Mouse (Mus musculus) heart, postnatal 25 days (tissue): ENCODE data around the gene Pbx1. TPM values are rescaled to one million over a fixed set of nuclear protein-coding genes. Genes with fewer than 3 reads are reported as not detected.

Experiments
- DNase-seq: peaks from one replicate; pipeline ENCODE4 v3.0.0; 2022; ENCODE audit warnings: low spot score
- intact Hi-C: fragments of 180-260 bp; cut with DNase I; formaldehyde crosslinking; loops from one replicate; pipeline ENCODE4 v1.15.1; 2025
- total RNA-seq, 2 experiments: library from RNA; stranded (reverse); gene quantifications; 2 replicates each; pipeline ENCODE4 v1.2.3; 2021

The Pbx1 gene
- total RNA-seq, 2 experiments from 2014 or later, result 51.3 to 55.2 TPM

GRCm38 (mm10) chr1:168323436-168324108 lies 108.5 kb downstream of the Pbx1 start:
- intact Hi-C loops, result loop anchor here (2.0 kb wide), 1 partner anchor 109 kb away; no protein-coding TSS in a partner anchor
- DNase-seq, result no peak

GRCm38 (mm10) chr1:168322892-168323291 lies 109.2 kb downstream of the Pbx1 start:
- no peak for DNase-seq
- intact Hi-C loops, result loop anchor here (2.0 kb wide), 1 partner anchor 108 kb away; no protein-coding TSS in a partner anchor

DNA sequence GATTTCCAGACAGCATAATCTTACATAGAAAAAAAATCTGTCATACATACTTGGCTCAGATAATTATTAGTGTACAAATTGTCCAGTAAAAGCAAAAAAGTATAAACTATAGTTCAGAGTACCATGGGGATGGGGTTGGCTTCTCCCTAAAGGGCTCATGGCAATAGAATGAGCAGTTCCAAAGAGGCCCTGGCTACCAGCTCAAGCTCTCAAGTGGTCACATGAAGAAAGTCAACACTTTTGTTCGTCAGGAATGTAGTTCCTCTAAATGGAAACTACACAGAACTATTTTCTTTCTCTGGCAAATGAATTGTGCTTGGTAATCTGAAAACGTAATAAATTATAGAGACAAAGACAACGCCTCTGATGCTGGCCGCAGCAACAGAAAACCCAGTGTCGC lies 112.4 kb downstream of the Pbx1 start:
- intact Hi-C loops, result no loop called here
- DNase-seq, result no peak

DNA sequence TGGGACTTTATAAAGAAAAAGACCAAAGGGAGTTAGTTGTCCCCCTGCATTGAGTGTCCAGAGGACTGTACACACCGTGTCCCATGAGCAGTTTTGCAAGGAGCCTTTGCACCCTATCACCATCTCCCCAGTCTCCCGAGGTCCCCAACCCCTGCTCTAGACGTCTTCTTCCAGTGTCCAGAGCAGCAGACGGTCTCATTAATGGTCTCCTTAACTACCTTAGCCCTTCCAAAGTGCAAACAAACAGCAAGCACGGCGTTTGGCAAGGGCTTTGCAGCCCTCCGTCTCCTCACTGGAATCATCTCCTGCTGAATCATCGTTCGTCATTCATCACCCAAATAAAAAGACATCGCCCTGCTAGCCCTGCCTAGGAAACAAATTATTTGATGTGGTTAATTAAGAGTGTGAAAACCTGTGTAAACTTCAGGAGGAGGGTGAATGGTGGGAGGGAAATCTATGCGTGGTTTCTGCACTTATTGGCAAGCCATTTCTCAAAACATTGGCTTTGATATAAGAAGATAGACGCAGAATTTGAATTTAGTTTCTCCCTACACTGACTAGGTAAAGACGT lies 113.1 kb downstream of the Pbx1 start:
- DNase-seq, result no peak
- intact Hi-C loops, result no loop called here

GRCm38 (mm10) chr1:168313772-168314171 lies 118.3 kb downstream of the Pbx1 start:
- intact Hi-C loops, result no loop called here
- no peak for DNase-seq

DNA sequence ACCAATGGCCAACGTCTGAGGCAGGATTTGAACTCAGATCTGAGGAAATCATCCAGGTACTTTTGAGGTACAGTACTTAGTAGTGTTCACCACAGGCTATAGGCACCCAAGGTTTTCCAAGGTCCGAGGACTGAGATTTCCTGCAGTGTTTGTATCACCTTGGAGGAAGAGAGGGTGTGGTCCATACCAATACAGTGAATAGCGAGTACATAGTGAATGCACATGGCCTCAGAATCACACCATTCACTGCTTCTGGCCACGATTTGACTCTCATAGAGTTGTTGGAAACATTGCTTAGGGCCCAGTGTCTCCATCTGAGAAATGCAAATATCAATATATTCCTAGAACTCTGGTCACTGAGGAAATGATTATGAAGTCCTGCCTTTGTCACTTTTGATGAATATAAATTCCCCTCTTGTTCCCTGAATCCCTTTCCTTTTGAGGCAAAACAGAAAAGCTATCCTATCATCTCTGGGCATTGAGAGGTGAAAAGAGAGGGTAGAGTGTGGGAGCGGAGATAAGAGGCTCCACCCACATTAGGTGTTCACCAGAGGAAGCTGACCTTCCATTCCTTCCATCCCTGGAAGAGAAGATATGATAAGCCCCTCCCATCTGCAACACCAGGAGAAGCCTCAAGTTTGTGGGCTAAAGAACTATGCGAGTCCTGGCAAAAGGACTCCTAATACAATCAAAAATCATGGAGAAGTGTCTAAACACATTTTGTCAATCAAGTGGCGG lies 119.2 kb downstream of the Pbx1 start:
- DNase-seq, result no peak
- intact Hi-C loops, result no loop called here

GRCm38 (mm10) chr1:168309101-168309521 lies 123.0 kb downstream of the Pbx1 start:
- no peak for DNase-seq
- intact Hi-C loops, result no loop called here

GRCm38 (mm10) chr1:168307275-168308182 lies 124.5 kb downstream of the Pbx1 start:
- DNase-seq, result no peak
- intact Hi-C loops, result no loop called here

DNA sequence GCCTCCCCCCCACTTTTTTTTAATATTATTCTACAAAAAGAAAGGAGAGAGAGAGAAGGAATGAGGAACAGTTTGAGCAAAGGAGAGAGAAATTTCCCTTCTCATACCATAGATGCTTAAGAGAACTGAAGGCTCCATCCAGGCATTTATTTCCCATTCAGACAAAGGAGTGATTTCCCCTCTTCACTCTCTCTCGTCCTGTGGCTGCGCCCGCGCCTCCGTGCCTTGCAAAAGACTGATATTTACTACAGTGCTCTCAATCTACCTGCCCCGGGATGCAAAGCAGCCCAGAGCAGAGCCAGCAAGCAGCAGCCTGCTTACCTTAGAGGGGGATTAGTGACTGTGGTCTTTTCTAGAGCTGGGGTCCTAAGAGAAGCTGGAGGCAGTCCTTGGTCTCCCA lies 131.6 kb downstream of the Pbx1 start:
- no peak for DNase-seq
- intact Hi-C loops, result no loop called here

GRCm38 (mm10) chr1:168299928-168300365 lies 132.1 kb downstream of the Pbx1 start:
- intact Hi-C loops, result loop anchor here (5.0 kb wide), 1 partner anchor 53 kb away; no protein-coding TSS in a partner anchor
- DNase-seq, result no peak

DNA sequence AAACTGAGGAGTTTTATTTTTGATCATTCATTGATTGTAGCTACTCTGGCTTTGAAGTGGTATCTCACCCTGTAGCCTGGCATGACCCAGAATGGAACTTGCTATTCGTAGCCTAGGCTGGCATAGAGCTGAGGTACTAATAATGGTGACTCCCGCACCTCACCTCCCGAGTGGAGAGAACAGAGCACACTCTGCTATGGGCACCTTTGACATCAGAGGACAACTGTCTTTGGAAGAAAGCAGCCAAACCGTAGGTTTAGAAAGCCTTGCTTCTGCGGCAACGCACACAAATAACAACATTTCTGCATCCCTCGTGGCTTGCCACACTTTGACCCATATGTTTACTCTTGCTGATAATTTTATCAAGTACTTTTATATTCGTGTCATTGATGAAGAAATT lies 132.9 kb downstream of the Pbx1 start:
- intact Hi-C loops, result loop anchor here (5.0 kb wide), 1 partner anchor 52 kb away; no protein-coding TSS in a partner anchor
- DNase-seq, result no peak

GRCm38 (mm10) chr1:168296290-168296689 lies 135.8 kb downstream of the Pbx1 start:
- intact Hi-C loops, result loop anchor here (5.0 kb wide), 1 partner anchor 49 kb away; no protein-coding TSS in a partner anchor
- no peak for DNase-seq

- intact Hi-C loops, result loop anchor here (5.0 kb wide), 1 partner anchor 48 kb away; no protein-coding TSS in a partner anchor
- no peak for DNase-seq
These were observed 136.3 kb downstream of the Pbx1 start for GRCm38 (mm10) chr1:168295782-168296181.

GRCm38 (mm10) chr1:168293673-168294072 lies 138.4 kb downstream of the Pbx1 start:
- intact Hi-C loops, result no loop called here
- DNase-seq, result no peak

GRCm38 (mm10) chr1:168292106-168292505 lies 140.0 kb downstream of the Pbx1 start:
- DNase-seq, result no peak
- intact Hi-C loops, result no loop called here

DNA sequence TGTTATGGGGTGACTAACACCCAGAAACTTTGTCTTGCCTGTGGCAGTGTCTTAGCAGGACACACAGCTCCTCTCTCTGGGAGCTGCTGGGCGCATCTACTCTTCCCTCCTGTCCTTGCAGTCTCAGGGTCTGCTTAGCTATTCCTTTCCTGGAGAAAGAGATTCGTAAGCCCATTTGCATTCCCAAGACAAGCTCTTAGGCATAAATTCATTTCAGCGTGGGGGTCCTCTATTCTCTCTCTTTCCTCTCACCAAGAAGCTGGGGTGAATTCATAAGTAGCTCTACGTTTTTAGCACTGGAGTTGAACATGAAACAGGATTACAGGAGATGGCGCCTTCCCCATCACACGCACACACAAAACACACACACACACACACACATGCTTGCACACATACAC lies 140.4 kb downstream of the Pbx1 start:
- intact Hi-C loops, result no loop called here
- DNase-seq, result no peak

DNA sequence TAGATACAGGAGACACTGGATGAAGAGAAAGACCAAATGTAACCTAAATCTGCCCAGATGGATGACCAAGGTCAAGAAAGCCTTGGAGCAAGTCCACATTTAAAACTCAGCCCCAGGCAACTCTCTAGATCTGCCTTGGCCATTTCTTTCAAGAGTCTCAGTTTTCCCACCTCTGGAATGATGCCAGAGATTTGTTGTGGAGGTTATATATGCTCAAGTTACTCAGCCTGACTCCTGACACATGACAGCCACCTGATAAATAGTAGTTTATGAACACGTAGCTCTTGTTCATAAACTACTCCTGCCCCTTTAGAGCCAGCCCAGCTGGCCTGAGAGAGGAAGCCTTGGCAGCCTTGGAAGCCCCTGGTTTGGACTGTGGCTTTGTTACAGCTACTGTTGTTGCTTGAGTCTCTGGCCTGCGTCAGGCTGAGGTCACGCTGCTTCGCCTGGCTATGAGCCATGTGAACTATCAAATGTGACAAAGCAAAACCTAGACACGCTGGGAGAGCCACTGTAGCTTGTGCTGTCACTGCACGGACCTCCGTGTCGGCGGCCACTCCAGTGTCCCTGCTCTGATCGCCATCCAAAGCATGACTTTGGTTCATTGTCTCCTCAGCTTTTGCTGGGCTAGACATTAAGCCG lies 140.9 kb downstream of the Pbx1 start:
- DNase-seq, result peak; percentile 62
- intact Hi-C loops, result no loop called here

- intact Hi-C loops, result no loop called here
These were observed 141.7 kb downstream of the Pbx1 start for GRCm38 (mm10) chr1:168290236-168290985.

More at GRCm38 (mm10) chr1:168290236-168290985, 141.7 kb downstream of the Pbx1 start:
- no peak for DNase-seq
